Mouse (Mus musculus): ENCODE measurements around the gene Ccdc152. TPM values are rescaled to one million over a fixed set of nuclear protein-coding genes. Genes with fewer than 3 reads are reported as not detected.

Ccdc152 gene
- polyA plus RNA-seq, 1 experiment: not detected

DNA sequence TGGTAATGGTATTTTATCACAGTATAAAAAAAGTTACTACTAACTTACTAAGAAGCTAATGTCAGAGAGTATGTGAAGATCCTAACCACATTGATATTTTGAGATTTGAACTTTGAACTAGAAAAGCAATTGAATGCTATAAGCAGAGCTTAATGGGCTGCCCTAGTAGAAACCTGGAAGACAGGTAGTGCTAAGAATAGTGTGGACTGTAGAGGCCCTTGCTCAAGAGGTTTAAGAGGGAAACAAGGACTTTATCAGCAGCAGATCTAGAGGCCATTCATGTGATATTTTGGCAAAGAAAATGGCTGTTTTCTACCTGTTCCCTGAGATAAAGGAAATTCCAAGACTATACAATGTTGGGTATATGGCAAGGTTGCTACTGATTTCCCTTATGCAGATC lies 17.3 kb downstream of the Ccdc152 start:
- TF ChIP-seq CTCF (IDR thresholded peaks at IDR 0.05; ENCODE audit: insufficient read depth, low read depth, low read length) (no peak), POLR2A (IDR thresholded peaks at IDR 0.05; ENCODE audit: insufficient read depth, low read depth, low read length) (no peak)
- Histone ChIP-seq H3K4me1 (ENCODE audit: control insufficient read depth, insufficient read depth, low read length) (no peaks in the 10 kb centered on the region), H3K27ac (ENCODE audit: insufficient read depth, low read depth, low read length) (no peak overlapping the region), H3K4me3 (ENCODE audit: insufficient read depth, low read depth, low read length) (no peak overlapping the region)

DNA sequence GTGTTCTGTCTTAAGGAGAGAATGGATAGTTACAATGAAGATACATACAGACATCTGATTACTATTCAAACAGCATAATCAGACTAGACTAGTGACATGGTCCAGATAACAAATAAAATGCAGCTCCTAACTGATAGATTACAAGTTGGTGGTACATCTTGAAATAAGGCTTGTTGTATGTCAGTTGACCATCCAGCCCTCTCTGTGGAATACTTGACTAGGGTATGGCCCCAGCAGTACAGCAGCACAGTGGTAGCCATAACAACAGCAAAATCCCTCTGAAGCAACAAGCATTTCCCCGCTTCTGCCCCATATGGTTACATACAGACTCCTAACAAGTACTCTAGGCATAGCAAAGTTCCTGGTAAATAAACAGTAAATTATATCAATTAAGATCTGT lies 21.6 kb downstream of the Ccdc152 start:
- Histone ChIP-seq H3K27ac (ENCODE audit: insufficient read depth, low read depth, low read length) (no peak overlapping the region), H3K4me3 (ENCODE audit: insufficient read depth, low read depth, low read length) (no peak overlapping the region), H3K4me1 (ENCODE audit: control insufficient read depth, insufficient read depth, low read length) (no peaks in the 10 kb centered on the region)
- 89% methylated on average over 1 of the region's 1 CpGs for WGBS
- TF ChIP-seq POLR2A (IDR thresholded peaks at IDR 0.05; ENCODE audit: insufficient read depth, low read depth, low read length) (no peak), CTCF (IDR thresholded peaks at IDR 0.05; ENCODE audit: insufficient read depth, low read depth, low read length) (no peak)

DNA sequence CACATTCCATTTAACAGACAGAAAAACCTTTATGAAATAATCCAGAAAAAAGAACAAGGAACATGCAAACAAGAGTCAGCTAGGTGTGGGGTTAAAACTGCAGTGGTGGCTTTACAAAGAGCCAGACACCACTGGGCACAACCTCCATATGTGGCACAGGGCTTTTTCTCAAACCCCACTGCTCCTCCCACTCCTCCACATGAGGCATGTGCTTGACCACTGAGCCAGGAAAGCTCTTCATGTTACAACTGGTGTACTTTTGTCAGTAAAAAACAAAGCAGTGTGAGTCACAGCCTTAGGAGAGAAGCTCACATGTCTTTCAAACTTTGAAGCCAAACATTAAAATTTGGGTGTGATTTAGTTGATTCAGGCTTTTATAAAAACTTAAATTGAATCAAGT lies 22.1 kb downstream of the Ccdc152 start:
- TF ChIP-seq POLR2A (IDR thresholded peaks at IDR 0.05; ENCODE audit: insufficient read depth, low read depth, low read length): no peak
- H3K4me1 ChIP-seq (ENCODE audit: control insufficient read depth, insufficient read depth, low read length): no peaks in the 10 kb centered on the region
- H3K27ac ChIP-seq (ENCODE audit: insufficient read depth, low read depth, low read length): no peak overlapping the region
- H3K4me3 ChIP-seq (ENCODE audit: insufficient read depth, low read depth, low read length): no peak overlapping the region

DNA sequence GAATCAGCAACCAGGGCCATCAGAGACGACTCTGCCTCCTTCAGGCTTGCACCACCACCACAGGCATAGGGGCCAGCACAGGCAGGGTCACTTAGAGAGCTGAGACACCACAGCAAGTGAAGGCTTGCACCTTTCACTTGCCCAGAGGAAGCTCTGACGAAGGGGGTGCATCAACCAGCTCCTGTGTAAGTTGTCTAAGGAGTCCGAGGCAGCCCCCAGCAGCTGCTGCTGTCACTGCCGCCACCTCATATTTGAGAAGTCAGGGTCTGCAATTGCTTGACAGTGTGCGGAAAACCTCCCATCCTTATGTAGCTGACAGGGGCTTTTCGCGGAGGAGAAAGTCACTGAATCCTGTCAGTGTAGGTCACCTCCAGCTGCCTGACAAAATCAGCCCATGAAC lies 24.1 kb downstream of the Ccdc152 start:
- TF ChIP-seq POLR2A (IDR thresholded peaks at IDR 0.05; ENCODE audit: insufficient read depth, low read depth, low read length) (no peak), CTCF (IDR thresholded peaks at IDR 0.05; ENCODE audit: insufficient read depth, low read depth, low read length) (no peak)
- no peak overlapping the region for H3K4me3 ChIP-seq (ENCODE audit: insufficient read depth, low read depth, low read length)
- no peaks in the 10 kb centered on the region for H3K4me1 ChIP-seq (ENCODE audit: control insufficient read depth, insufficient read depth, low read length)
- H3K27ac ChIP-seq (ENCODE audit: insufficient read depth, low read depth, low read length): no peak overlapping the region
- 86% methylated on average over 7 of the region's 7 CpGs for WGBS

DNA sequence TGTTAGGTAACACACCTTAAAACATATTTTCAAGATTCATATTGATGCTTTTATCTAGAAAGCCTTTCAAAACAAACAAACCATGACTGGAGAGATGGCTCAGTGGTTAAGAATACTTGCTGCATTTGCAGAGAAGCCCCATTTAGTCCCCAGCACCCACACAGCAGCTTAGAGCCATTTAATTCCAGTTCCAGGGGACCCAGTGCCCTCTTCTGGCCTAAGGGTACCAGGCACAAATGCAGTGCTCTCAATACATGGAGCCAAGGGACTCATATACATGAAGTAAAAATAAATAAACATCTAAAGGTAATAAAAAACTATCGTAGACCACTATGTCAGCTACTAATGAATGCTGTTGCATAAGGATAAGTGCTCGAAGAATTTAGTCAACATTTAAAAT lies 25.9 kb downstream of the Ccdc152 start:
- no peak overlapping the region for H3K27ac ChIP-seq (ENCODE audit: insufficient read depth, low read depth, low read length)
- WGBS: 93% methylated on average over 2 of the region's 2 CpGs
- no peaks in the 10 kb centered on the region for H3K4me1 ChIP-seq (ENCODE audit: control insufficient read depth, insufficient read depth, low read length)
- TF ChIP-seq CTCF (IDR thresholded peaks at IDR 0.05; ENCODE audit: insufficient read depth, low read depth, low read length) (no peak), POLR2A (IDR thresholded peaks at IDR 0.05; ENCODE audit: insufficient read depth, low read depth, low read length) (no peak)
- no peak overlapping the region for H3K4me3 ChIP-seq (ENCODE audit: insufficient read depth, low read depth, low read length)

GRCm38 (mm10) chr15:3273191-3273590 lies 30.1 kb downstream of the Ccdc152 start:
- no peak for TF ChIP-seq POLR2A (IDR thresholded peaks at IDR 0.05; ENCODE audit: insufficient read depth, low read depth, low read length)
- TF ChIP-seq CTCF (IDR thresholded peaks at IDR 0.05; ENCODE audit: insufficient read depth, low read depth, low read length): no peak
- WGBS: 67% methylated on average over 1 of the region's 1 CpGs
- Histone ChIP-seq H3K27ac (ENCODE audit: insufficient read depth, low read depth, low read length) (no peak overlapping the region), H3K4me3 (ENCODE audit: insufficient read depth, low read depth, low read length) (no peak overlapping the region), H3K4me1 (ENCODE audit: control insufficient read depth, insufficient read depth, low read length) (no peaks in the 10 kb centered on the region)

- no peaks in the 10 kb centered on the region for H3K4me1 ChIP-seq (ENCODE audit: control insufficient read depth, insufficient read depth, low read length)
- 45% methylated on average over 6 of the region's 6 CpGs for WGBS
- TF ChIP-seq CTCF (IDR thresholded peaks at IDR 0.05; ENCODE audit: insufficient read depth, low read depth, low read length) (no peak), POLR2A (IDR thresholded peaks at IDR 0.05; ENCODE audit: insufficient read depth, low read depth, low read length) (no peak)
- H3K27ac ChIP-seq (ENCODE audit: insufficient read depth, low read depth, low read length): no peak overlapping the region
- peak overlapping the region; percentile 46 for H3K4me3 ChIP-seq (ENCODE audit: insufficient read depth, low read depth, low read length)
Observed at GRCm38 (mm10) chr15:3271216-3271615, 32.1 kb downstream of the Ccdc152 start.

DNA sequence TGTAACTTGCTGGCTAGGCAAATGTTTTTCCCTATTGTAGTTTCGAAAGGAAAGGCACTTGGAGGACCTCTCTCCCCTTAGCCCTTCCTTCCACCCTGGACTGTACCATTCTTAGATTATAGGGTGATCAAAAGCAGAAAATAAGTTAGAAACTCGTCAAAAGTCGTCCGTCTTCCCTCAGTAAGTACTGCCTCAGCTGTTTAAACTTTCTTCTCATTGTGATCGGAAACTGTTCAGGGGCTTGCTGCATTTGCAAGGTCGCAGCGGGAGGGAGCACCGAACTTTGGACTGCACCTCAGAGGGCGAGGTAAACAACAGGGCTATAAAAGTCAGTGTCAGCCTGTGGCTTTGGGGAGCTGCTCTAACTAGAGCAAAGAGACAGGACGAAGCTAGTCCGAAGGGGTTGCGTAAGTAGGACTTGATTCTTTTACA lies 32.7 kb downstream of the Ccdc152 start:
- 8% methylated on average over 12 of the region's 12 CpGs for WGBS

DNA sequence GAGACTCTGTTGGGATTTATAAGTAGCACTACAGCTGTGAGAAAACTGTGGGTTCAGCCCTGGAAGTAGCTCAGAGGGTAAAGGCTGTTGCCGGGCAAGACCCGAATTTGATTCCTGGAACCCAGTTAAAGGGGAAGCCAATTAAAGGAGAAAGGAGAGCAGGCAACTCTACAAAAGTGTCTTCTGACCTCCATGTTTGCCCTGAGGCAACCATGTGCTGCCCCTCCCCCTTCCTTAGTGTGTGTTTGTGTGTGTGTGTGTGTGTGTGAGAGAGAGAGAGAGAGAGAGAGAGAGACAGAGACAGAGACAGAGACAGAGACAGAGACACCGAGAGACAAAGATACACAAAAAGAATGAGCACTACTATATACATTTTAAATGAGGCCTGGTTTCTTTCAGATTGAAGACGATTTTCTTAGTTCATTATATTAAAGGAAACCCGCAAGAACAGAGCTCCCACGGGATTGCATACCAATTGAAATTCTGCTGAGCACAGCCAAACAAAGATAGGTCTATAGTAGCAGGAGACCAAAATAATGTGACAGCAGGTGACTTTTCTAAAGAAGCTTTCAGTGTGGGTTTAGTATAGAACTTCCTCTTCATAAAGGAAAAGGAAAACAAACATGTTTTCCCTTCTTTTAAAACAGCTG lies 33.2 kb downstream of the Ccdc152 start:
- WGBS: 13% methylated on average over 6 of the region's 6 CpGs
- Histone ChIP-seq H3K4me1 (ENCODE audit: control insufficient read depth, insufficient read depth, low read length) (no peaks in the 10 kb centered on the region), H3K27ac (ENCODE audit: insufficient read depth, low read depth, low read length) (no peak overlapping the region), H3K4me3 (ENCODE audit: insufficient read depth, low read depth, low read length) (no peak overlapping the region)
- TF ChIP-seq CTCF (IDR thresholded peaks at IDR 0.05; ENCODE audit: insufficient read depth, low read depth, low read length) (no peak), POLR2A (IDR thresholded peaks at IDR 0.05; ENCODE audit: insufficient read depth, low read depth, low read length) (no peak)

More for the DNA sequence above, 32.7 kb downstream of the Ccdc152 start:
- TF ChIP-seq CTCF (IDR thresholded peaks at IDR 0.05; ENCODE audit: insufficient read depth, low read depth, low read length): no peak
- no peak for TF ChIP-seq POLR2A (IDR thresholded peaks at IDR 0.05; ENCODE audit: insufficient read depth, low read depth, low read length)
- peak overlapping the region; percentile 5; the same call in 1 of the 2 replicates for H3K4me3 ChIP-seq (ENCODE audit: insufficient read depth, low read depth, low read length)
- peak overlapping the region; percentile 69; the same call in 1 of the 2 replicates for H3K27ac ChIP-seq (ENCODE audit: insufficient read depth, low read depth, low read length)
- no peaks in the 10 kb centered on the region for H3K4me1 ChIP-seq (ENCODE audit: control insufficient read depth, insufficient read depth, low read length)

GRCm38 (mm10) chr15:3269496-3269895 lies 33.8 kb downstream of the Ccdc152 start:
- Histone ChIP-seq H3K4me1 (ENCODE audit: control insufficient read depth, insufficient read depth, low read length) (no peaks in the 10 kb centered on the region), H3K4me3 (ENCODE audit: insufficient read depth, low read depth, low read length) (no peak overlapping the region), H3K27ac (ENCODE audit: insufficient read depth, low read depth, low read length) (no peak overlapping the region)
- WGBS: 73% methylated on average over 4 of the region's 4 CpGs
- TF ChIP-seq POLR2A (IDR thresholded peaks at IDR 0.05; ENCODE audit: insufficient read depth, low read depth, low read length): no peak
- TF ChIP-seq CTCF (IDR thresholded peaks at IDR 0.05; ENCODE audit: insufficient read depth, low read depth, low read length): no peak
